ENCODE assay signal across 20 mouse cellular contexts in the genomic region with DNA sequence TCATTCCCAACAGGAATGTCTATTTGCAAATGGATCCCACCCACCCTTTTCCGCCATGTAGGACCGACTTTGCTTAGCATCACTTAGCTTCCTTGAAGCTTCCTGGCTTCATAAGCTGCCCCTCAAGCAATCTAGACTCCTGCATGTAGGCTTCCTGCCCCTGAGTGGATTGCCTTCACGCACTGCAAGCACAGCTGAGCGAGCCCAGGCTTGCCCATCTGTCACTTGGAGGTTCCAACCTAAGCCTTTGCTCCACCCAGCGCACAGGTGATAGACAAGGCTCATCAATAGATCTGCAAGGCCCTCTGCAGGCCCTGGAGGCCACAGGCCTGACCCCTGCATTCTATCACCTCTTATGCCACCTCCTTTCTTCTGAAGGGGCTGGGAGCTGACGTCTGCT.
"Had no signal": no experiment of that assay in that cellular context is flagged by ENCODE, and none has a peak within 500 bp of the region (broad histone marks: within the 10 kb centered on the region; RNA-seq: fewer than 3 reads in every experiment).

No protein-coding gene starts in this region.

- DNase-seq: kidney, postnatal 10 days; kidney, postnatal 36 days; liver; lung, adult 18-20 months; lung, postnatal 10 days; lung, postnatal 36 days; retina, postnatal 1 day; right cerebral cortex, postnatal 25 days had no signal

- H3K4me2 ChIP-seq: kidney, embryonic 15.5 days; limb, embryonic 13.5 days; liver, embryonic 12.5 days; liver, embryonic 15.5 days; lung, embryonic 15.5 days; midbrain, embryonic 13.5 days; neural tube, embryonic 13.5 days had no signal

- H3K4me3 ChIP-seq: kidney, embryonic 15.5 days; limb, embryonic 10.5 days; limb, embryonic 13.5 days; liver, embryonic 12.5 days; liver, embryonic 15.5 days; lung, embryonic 15.5 days; midbrain, embryonic 10.5 days; midbrain, embryonic 13.5 days; myocyte; neural tube, embryonic 13.5 days had no signal

- H3K9me3 ChIP-seq: kidney, embryonic 15.5 days; limb, embryonic 10.5 days; limb, embryonic 13.5 days; liver, embryonic 12.5 days; liver, embryonic 15.5 days; lung, embryonic 15.5 days; megakaryocyte, embryonic 14.5 days; midbrain, embryonic 10.5 days; midbrain, embryonic 13.5 days; neural tube, embryonic 13.5 days had no signal

- H3K27ac ChIP-seq: kidney, embryonic 15.5 days; limb, embryonic 10.5 days; limb, embryonic 13.5 days; liver, embryonic 12.5 days; liver, embryonic 15.5 days; lung, embryonic 15.5 days; midbrain, embryonic 13.5 days; neural tube, embryonic 13.5 days had no signal

- H3K36me3 ChIP-seq: kidney, embryonic 15.5 days; limb, embryonic 10.5 days; limb, embryonic 13.5 days; liver, embryonic 12.5 days; liver, embryonic 15.5 days; lung, embryonic 15.5 days; midbrain, embryonic 10.5 days; midbrain, embryonic 13.5 days; neural tube, embryonic 13.5 days had no signal

- ATAC-seq: liver, embryonic 12.5 days; midbrain, embryonic 13.5 days; midbrain, embryonic 16.5 days had no signal

- H3K27me3 ChIP-seq: kidney, embryonic 15.5 days; limb, embryonic 13.5 days; liver, embryonic 12.5 days; liver, embryonic 15.5 days; lung, embryonic 15.5 days; megakaryocyte, embryonic 14.5 days; midbrain, embryonic 13.5 days; neural tube, embryonic 13.5 days had no signal

- H3K9ac ChIP-seq: kidney, embryonic 15.5 days; limb, embryonic 13.5 days; liver, embryonic 12.5 days; liver, embryonic 15.5 days; lung, embryonic 15.5 days; midbrain, embryonic 13.5 days; neural tube, embryonic 13.5 days had no signal
